Mouse (Mus musculus): Measurements from ENCODE around the gene Sik3.

DNA sequence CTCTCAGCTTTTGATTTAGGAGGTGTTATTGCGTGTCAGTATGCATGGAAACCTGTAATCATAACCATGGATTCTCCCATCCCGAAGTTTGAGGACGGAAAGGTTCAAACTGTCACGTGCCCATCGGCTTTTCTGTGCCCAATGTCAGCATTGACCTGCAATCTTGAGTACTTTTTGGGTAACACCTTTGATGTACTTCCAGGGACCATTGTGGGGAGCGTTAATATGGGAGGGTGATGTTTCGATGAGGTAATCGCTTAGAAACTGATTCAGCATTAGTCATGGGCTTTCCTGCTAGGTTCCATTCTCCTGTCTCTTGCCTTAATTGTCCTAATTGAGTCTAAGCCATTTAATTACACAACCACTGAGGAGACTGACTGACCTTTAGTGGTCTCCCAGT lies 24.3 kb downstream of the Sik3 start:
- TF ChIP-seq POLR2A (IDR thresholded peaks at IDR 0.05; ENCODE audit: extremely low read depth, insufficient read depth, low read length) (no peak), CTCF (IDR thresholded peaks at IDR 0.05; ENCODE audit: extremely low read depth, insufficient read depth, low read length) (no peak)

Measured in cortical plate, adult 2 months (tissue).